Mouse (Mus musculus) ovary, postnatal 36 days (tissue): ENCODE measurements around the gene Aass.
A peak's percentile ranks its signal among the peaks of the same experiment; 100 is the strongest.
"Not testable (repeated sequence)": the region's sequence is repeated elsewhere in the genome, so short reads cannot be mapped to it uniquely, and the experiment has no call there.

Experiments
- DNase-seq: peaks from one replicate; pipeline ENCODE4 v3.0.0; 2022; ENCODE audit warnings: low spot score, mixed read lengths

Aass gene

GRCm38 (mm10) chr6:23132573-23133181 is at the start of gene Aass:
Gene Aass, minus strand, starts transcription at chr6:23132986.
- peak; percentile 32 for DNase-seq

DNA sequence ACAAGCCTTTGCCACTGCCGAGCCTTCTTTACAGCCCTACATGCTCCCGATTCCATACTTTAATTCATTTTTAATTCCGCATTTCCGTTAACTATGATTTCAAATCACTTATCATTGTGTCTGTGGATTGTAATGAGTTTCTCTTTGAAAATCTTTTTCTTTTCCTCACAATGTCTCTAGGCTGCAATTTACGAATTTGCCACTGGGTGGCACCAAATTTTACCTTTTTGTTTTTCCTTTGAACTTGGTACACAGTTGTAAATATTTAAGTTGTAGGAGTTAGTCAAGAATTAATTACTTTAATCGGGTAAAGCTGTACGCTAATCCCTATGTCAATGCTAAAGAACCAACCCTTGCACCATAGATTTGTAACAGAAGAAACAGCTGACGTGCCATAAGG is 47.3 kb upstream of the Aass start:
- no peak for DNase-seq

DNA sequence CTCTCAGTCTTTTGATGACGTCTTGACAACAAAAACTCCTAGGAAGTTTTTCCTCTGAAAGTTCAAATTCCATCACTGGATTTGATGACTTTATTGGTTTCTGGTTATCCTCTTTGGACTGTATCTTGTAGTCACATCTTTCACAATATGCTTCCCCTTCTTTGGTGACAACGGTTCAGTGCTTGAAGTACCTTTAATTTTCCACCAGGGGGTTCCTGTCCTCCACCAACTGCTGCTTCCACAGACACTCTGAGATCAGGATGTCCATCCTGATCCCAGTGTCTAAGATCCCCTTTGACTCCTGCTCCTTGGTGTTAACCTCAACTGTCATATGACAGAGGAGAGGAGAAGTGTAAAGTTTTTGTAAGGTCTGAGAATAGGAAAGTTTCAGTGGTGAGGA is 31.0 kb upstream of the Aass start:
- not testable (repeated sequence) for DNase-seq

GRCm38 (mm10) chr6:23156357-23156756 is 23.6 kb upstream of the Aass start:
- DNase-seq: not testable (repeated sequence)

GRCm38 (mm10) chr6:23153112-23153511 is 20.3 kb upstream of the Aass start:
- DNase-seq: no peak

DNA sequence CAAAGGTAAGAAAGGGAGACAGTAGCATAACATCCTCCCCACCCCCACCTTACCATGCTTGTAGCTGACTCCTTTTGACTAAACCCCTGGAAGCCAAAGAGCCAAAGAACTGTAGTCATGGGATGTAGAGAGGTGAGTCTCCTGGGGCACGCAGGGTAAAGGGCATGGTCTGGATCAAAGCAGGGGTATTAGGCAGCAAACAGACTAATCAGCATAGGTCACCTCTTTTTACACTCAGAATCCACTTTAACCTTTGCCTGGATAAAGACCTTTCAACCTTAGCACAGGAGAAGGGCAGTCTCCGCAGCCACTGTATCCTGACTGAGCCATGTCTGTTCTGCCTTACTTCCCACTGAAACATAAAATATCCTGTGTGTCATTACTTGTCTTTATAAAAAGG is 14.4 kb upstream of the Aass start:
- no peak for DNase-seq

DNA sequence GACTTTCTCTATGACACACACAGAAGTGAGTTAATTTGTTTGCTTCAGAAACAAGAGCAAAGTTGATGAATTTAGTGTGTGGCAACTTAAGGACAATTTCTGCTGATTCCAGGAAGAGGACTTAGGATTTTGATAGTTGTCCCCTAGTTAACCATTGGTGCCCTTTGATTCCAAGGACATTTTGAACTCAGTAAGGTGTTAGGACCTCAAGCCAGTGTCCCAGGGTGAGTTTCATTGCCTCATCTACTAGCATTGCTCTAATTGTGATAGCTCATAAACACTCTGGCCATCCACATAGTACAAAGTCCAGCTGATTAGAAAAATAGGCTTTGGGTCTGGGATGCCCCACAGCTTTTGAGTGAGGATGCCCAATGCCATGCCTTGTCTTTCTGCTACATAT is 11.2 kb upstream of the Aass start:
- DNase-seq: no peak

GRCm38 (mm10) chr6:23131015-23131414 is 1.8 kb downstream of the Aass start:
- DNase-seq: no peak

GRCm38 (mm10) chr6:23129201-23129600 is 3.6 kb downstream of the Aass start:
- DNase-seq: no peak

DNA sequence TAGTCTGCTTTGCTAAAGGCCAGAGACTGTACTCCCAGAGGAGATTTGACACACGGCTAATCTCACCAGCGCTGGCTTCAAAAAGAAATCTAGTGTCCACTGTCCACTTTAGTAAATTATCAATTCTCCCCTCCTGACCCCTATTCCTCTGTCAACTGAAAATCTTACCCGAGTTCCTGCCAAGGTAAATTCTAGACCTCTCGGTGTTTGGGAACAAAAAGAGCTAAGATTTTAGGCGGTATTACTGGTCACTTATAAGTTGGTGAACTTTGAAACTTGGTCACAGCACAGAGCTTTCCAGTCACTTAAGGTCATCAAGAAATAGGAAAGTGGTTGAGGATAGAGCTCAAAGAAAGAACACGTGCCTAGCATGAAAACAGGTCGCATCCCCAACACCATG is 6.1 kb downstream of the Aass start:
- DNase-seq: no peak

- DNase-seq: no peak
Measured at GRCm38 (mm10) chr6:23125831-23126230, 7.0 kb downstream of the Aass start.

DNA sequence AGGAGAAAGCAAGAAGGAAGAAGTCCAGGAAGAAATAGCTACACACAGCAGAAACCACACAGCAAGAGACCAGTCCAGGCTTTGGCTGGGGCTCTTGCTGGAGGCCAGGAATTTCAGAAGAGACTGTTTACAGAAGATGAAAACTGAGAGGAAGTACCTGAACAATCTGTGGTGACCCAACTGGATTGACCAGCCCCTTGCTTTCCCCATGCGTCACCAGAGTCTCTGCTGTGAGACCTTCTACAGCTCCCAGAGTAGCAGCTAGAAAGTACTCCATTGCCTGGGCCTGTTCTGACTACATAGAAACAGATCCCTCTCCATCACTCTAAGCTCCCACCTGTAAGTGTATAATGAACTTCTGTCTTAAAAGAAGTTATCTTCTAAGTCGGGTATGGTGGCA is 8.0 kb downstream of the Aass start:
- no peak for DNase-seq

DNA sequence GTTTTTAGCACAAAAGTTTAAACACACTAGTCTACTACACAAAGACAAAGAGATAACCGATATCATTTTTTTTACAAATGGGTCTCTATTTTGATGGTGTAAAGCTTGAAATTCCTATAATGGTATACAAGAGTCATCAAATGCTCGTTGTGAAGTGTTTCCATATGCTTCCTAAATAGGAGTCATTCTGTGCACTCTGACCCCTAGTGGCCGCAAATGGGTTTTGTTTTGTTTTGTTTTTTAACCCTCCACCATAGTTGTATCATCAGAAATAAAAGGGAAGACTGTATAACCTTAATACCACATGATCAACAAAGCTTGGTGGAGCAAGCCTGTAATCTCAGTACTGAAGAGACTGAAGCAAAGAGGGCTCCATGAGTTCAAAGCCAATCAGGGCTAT is 9.9 kb downstream of the Aass start:
- DNase-seq: no peak

DNA sequence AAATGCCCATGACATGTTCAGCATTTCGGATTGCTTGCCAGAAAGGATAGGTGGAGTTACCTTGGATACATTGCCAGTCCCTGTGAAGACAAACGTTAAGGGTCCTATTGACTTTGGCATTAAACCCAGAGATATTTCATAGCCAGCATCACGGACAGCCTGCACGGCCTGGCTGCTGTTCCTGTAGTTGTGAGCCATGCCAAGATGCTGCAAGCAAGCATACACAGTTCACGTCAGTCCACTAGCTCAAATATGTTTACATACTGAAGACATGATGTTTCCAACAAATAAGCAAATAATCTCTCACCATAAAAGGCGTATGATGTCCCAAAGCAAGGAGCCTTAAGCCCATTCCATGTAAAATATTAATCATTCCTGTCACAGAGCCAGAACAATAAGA is 18.0 kb downstream of the Aass start:
- DNase-seq: no peak

- DNase-seq: no peak
Measured at GRCm38 (mm10) chr6:23107069-23107468, 25.7 kb downstream of the Aass start.

DNA sequence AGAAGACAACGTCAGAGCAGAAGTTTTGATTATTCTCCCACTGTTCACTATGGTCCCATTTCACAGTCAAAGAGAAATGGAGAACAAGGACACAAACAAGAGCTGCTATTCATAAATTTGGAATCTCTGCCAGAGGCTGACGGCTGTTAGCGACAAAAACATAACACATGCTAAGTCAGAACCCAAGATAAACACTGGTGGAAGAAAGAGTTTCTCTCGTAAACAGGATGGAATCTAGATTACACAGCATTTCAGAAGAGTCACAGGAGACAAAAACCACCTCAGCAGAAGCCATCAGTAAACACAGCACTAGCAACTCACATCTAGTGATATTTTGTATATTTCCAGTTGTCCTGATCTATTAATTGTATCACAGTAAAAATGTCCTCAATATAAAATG is 26.4 kb downstream of the Aass start:
- no peak for DNase-seq

DNA sequence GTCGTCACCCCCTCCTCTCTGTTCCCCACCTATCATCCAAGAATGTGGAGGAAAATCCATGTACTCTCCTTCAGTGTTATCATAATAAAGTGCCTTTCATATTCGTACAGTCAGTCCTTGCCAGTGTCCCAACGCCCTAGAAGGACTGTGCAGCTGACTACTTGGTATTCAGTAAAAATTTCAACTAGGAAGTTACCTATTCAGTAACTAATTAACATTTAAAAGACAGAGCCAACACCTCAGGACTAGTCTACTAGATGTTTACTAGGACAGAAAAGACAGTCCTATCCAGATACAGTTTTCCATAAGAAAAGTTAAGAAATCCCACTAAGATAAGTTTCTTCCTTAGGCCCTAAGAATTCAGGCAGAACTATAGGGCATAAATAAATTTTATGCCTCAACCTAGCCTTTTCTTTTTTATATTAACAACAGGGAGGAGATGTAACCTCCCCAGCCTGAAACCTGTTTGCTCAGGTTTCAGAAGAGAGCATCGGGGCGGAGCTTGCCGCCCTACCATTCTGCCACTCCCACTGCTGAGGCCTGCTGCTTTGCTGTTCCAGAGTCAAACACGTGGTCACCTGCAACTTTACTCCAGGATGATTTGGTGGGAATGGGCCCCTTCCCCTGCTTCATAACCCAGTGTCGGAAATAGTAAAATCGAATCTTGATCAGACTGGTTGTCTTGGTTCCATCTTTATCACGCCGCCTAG is 42.3 kb downstream of the Aass start:
- DNase-seq: not testable (repeated sequence)

GRCm38 (mm10) chr6:23089292-23089691 is 43.5 kb downstream of the Aass start:
- not testable (repeated sequence) for DNase-seq

DNA sequence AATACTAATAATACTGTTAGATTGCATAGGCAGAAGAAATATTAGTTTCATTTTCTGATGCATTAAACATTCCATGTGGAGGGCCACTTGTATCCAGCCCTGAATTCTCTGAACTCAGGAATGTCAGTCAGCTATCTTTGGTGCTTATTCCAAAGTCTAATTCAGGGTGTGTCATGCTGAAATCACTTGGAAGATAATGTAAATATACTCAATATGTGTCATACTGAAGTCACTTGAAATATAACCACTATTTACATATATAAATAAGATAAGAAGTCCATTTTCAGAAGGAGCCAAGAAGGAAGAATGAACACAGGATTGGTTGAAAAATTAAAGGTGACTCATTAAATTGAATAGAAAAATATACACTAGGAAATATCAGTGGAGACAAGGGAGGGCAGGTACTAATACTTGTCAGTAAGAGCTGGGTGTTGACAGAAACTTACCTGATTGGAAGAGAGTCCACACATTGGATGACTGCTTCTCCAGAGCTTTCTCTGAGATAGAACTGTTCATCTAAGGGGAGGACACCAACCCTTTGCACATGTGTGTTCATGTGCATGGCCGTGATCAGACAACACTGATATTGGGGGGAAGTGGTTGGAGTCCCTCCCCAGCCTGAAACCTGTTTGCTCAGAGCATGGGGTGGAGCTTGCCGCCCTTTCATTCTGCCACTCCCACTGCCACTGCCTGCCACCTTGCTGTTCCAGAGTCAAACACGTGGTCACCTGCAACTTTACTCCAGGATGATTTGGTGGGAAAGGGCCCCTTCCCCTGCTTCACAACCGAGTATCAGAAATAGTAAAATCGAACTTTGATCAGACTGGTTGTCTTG is 48.0 kb downstream of the Aass start:
- no peak for DNase-seq

DNA sequence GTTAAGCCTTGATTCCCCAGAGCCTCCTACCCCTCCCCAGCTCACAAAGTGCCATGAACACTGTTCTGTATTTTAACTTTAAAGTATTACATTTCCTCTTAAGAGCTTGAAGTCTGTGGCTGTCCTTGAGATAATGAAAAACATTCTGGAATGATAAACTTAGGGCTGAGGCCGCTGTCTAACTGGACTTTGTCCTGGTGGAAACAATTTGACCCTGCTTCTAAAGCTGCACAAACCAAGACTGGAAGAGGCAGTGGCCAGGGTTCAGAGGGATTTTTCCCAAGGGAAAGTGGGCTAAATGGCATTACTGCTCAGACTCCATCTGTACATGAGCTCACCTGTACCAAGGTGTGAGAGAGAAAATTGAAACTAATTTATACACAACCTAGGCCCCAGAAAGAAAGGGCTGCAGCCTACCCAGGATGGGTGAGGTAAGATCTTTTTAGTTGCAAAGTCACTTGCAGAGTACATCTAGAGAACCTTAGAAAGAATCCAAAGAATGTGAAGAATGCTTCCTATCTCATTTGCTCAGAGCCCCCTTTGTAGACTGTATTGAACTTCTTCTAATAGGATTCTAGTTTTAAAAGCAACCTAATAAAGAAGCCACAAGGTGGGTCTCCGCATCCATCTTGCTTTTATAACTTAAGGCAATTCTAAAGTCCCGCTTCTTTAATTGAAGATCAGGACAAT is 52.6 kb downstream of the Aass start:
- DNase-seq: no peak

DNA sequence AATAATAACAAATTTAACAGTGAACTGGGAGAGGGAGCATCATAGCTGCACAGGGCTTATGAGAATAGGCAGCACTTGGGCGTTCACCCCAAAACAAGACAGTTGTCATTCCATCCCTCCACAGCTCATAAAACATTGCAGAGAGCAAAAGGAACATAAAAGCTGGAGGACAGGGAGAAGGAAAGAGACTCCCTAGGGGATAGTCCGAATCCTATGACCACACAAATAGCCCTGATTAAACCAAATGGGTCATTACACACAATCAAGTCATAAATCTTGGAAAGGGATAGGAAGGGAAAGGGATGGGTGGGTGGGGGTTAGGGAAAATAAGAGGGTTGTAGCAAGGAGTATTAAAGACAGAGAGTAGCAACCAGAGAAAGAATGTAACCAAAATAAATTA is 54.5 kb downstream of the Aass start:
- DNase-seq: no peak

- no peak for DNase-seq
Measured at GRCm38 (mm10) chr6:23076060-23076459, 56.7 kb downstream of the Aass start.

GRCm38 (mm10) chr6:23055734-23056133 is 77.1 kb downstream of the Aass start:
- no peak for DNase-seq
